Mouse (Mus musculus) forebrain, embryonic 11.5 days (tissue): ENCODE results near the gene Msx2. TPM values are rescaled to one million over a fixed set of nuclear protein-coding genes. Genes with fewer than 3 reads are reported as not detected.

Experiments used
- ATAC-seq: fragments of 200-750 bp; cut with Nextera tagmentation; replicated peaks from 2 replicates; pipeline ENCODE4 v1.8.0; 2017; ENCODE audit warnings: moderate TSS enrichment; ENCODE audit not compliant: low FRiP score
- DNase-seq: peaks from one replicate; pipeline ENCODE4 v3.0.0-alpha.2; 2017; ENCODE audit warnings: low spot score
- H3K27ac ChIP-seq: fragments of 300-500 bp; sonication (generic); 2 replicates; pipeline ENCODE4 v1.5.1; 2014; ENCODE audit warnings: low read depth, low read length
- H3K27me3 ChIP-seq: fragments of 300-500 bp; sonication (generic); 2 replicates; pipeline ENCODE4 v1.6.1; 2014; ENCODE audit warnings: mild to moderate bottlenecking, low read length, mixed read lengths; ENCODE audit not compliant: control insufficient read depth, insufficient read depth
- H3K36me3 ChIP-seq: fragments of 300-500 bp; sonication (generic); 2 replicates; pipeline ENCODE4 v1.6.1; 2014; ENCODE audit warnings: mild to moderate bottlenecking, low read length, moderate library complexity, mixed read lengths; ENCODE audit not compliant: control insufficient read depth, insufficient read depth
- H3K4me1 ChIP-seq: fragments of 300-500 bp; sonication (generic); replicated peaks from 2 replicates; pipeline ENCODE4 v1.6.1; 2014; ENCODE audit warnings: low read length, mixed read lengths; ENCODE audit not compliant: control insufficient read depth, insufficient read depth
- H3K4me2 ChIP-seq: fragments of 300-500 bp; sonication (generic); 2 replicates; pipeline ENCODE4 v1.6.1; 2014; ENCODE audit warnings: low read depth, mild to moderate bottlenecking, low read length, moderate library complexity, mixed read lengths; ENCODE audit not compliant: severe bottlenecking
- H3K4me3 ChIP-seq: fragments of 300-500 bp; sonication (generic); 2 replicates; pipeline ENCODE4 v1.5.1; 2014; ENCODE audit warnings: low read depth, low read length
- H3K9ac ChIP-seq: fragments of 300-500 bp; sonication (generic); 2 replicates; pipeline ENCODE4 v1.6.1; 2014; ENCODE audit warnings: low read length
- H3K9me3 ChIP-seq: fragments of 300-500 bp; sonication (generic); 2 replicates; pipeline ENCODE4 v1.6.1; 2016; ENCODE audit warnings: low read length, mixed read lengths; ENCODE audit not compliant: control insufficient read depth
- WGBS: fragments of 180-500 bp; shearing (Covaris S2); extraction: QIAGEN DNeasy Blood & Tissue Kit; methylation state at CpG from one replicate; pipeline ENCODE4 v1.1.7; 2014; 5-methylcytosine and 5-hydroxymethylcytosine counted together
- polyA plus RNA-seq: library from polyadenylated mRNA; unstranded; fragments of >200 nt; fragmentation: Nextera tagmentation; extraction: Ambion mirVana; gene quantifications from 2 replicates; pipeline ENCODE4 v1.2.1, GENCODE M21; 2014

Gene Msx2
- polyA plus RNA-seq, 1 experiment from 2014 or later = 33.0 TPM

GRCm38 (mm10) chr13:53501561-53502253, 28.8 kb upstream of the Msx2 start:
- H3K36me3 ChIP-seq = no peaks in the 10 kb centered on the region
- no peak overlapping the region for H3K4me3 ChIP-seq
- H3K9me3 ChIP-seq = no peaks in the 10 kb centered on the region
- no peak for ATAC-seq
- H3K27ac ChIP-seq = no peak overlapping the region
- DNase-seq = no peak
- H3K4me2 ChIP-seq = no peak overlapping the region
- H3K27me3 ChIP-seq = no peaks in the 10 kb centered on the region; the same call in 1 of the 2 replicates
- WGBS = 7% methylated on average over 10 of the region's 10 CpGs
- peaks cover 10% of the 10 kb centered on the region for H3K4me1 ChIP-seq
- H3K9ac ChIP-seq = no peak overlapping the region

- 33% methylated on average over 3 of the region's 3 CpGs for WGBS
- DNase-seq = no peak
- H3K9ac ChIP-seq = no peak overlapping the region
- ATAC-seq = no peak
- no peak overlapping the region for H3K4me3 ChIP-seq
- H3K4me1 ChIP-seq = peaks cover 10% of the 10 kb centered on the region
- H3K36me3 ChIP-seq = no peaks in the 10 kb centered on the region
- H3K4me2 ChIP-seq = no peak overlapping the region
- no peaks in the 10 kb centered on the region for H3K9me3 ChIP-seq
- H3K27me3 ChIP-seq = no peaks in the 10 kb centered on the region; the same call in 1 of the 2 replicates
- H3K27ac ChIP-seq = no peak overlapping the region
Measured at GRCm38 (mm10) chr13:53501057-53501456, 28.2 kb upstream of the Msx2 start.

- H3K9me3 ChIP-seq = no peaks in the 10 kb centered on the region
- H3K4me2 ChIP-seq = no peak overlapping the region
- no peak overlapping the region for H3K9ac ChIP-seq
- no peaks in the 10 kb centered on the region for H3K27me3 ChIP-seq
- no peaks in the 10 kb centered on the region for H3K36me3 ChIP-seq
- WGBS = 75% methylated on average over 4 of the region's 4 CpGs
- no peaks in the 10 kb centered on the region for H3K4me1 ChIP-seq
- DNase-seq (no peak), ATAC-seq (no peak)
- H3K27ac ChIP-seq = no peak overlapping the region
- no peak overlapping the region for H3K4me3 ChIP-seq
Measured at GRCm38 (mm10) chr13:53486512-53486911, 13.6 kb upstream of the Msx2 start.

- DNase-seq (peak; percentile 88), ATAC-seq (peak; percentile 75)
- Histone ChIP-seq H3K9ac (peak overlapping the region; percentile 27), H3K4me1 (peaks cover 16% of the 10 kb centered on the region), H3K27ac (peak overlapping the region; percentile 57), H3K4me3 (peak overlapping the region; percentile 36), H3K9me3 (no peaks in the 10 kb centered on the region), H3K36me3 (no peaks in the 10 kb centered on the region), H3K4me2 (peak overlapping the region; percentile 77), H3K27me3 (peaks cover 69% of the 10 kb centered on the region)
- WGBS = under 1% methylated on average over 37 of the region's 37 CpGs
Measured at GRCm38 (mm10) chr13:53475701-53476188, 2.9 kb upstream of the Msx2 start.

- H3K27me3 ChIP-seq = peaks cover 82% of the 10 kb centered on the region
- DNase-seq = no peak
- no peak overlapping the region for H3K9ac ChIP-seq
- H3K27ac ChIP-seq = no peak overlapping the region
- 7% methylated on average over 6 of the region's 6 CpGs for WGBS
- no peak overlapping the region for H3K4me3 ChIP-seq
- H3K4me2 ChIP-seq = no peak overlapping the region
- H3K36me3 ChIP-seq = no peaks in the 10 kb centered on the region
- H3K4me1 ChIP-seq = peaks cover 16% of the 10 kb centered on the region
- no peak for ATAC-seq
- no peaks in the 10 kb centered on the region for H3K9me3 ChIP-seq
Measured at GRCm38 (mm10) chr13:53474491-53474890, 1.6 kb upstream of the Msx2 start.

- Histone ChIP-seq H3K27ac (no peak overlapping the region), H3K9me3 (no peaks in the 10 kb centered on the region), H3K4me3 (no peak overlapping the region), H3K4me2 (no peak overlapping the region), H3K27me3 (peaks cover 86% of the 10 kb centered on the region), H3K4me1 (peaks cover 16% of the 10 kb centered on the region), H3K9ac (no peak overlapping the region), H3K36me3 (no peaks in the 10 kb centered on the region)
- DNase-seq (no peak), ATAC-seq (no peak)
- 2% methylated on average over 5 of the region's 5 CpGs for WGBS
Measured at GRCm38 (mm10) chr13:53473991-53474390, 1.1 kb upstream of the Msx2 start.

- no peak for ATAC-seq
- WGBS = 4% methylated on average over 4 of the region's 4 CpGs
- no peaks in the 10 kb centered on the region for H3K9me3 ChIP-seq
- H3K36me3 ChIP-seq = no peaks in the 10 kb centered on the region
- DNase-seq = no peak
- H3K4me3 ChIP-seq = no peak overlapping the region
- no peak overlapping the region for H3K4me2 ChIP-seq
- H3K27me3 ChIP-seq = peaks cover 92% of the 10 kb centered on the region
- H3K9ac ChIP-seq = no peak overlapping the region
- peaks cover 16% of the 10 kb centered on the region for H3K4me1 ChIP-seq
- H3K27ac ChIP-seq = no peak overlapping the region
Measured at GRCm38 (mm10) chr13:53473291-53473690, 417 bp upstream of the Msx2 start.

- Histone ChIP-seq H3K27ac (0 out of 2 replicates have a peak overlapping the region, but pooled peaks have one; percentile 12), H3K9me3 (no peaks in the 10 kb centered on the region), H3K4me1 (peaks cover 16% of the 10 kb centered on the region), H3K36me3 (no peaks in the 10 kb centered on the region), H3K9ac (peak overlapping the region; percentile 51), H3K4me2 (peak overlapping the region; percentile 81), H3K27me3 (peaks cover 95% of the 10 kb centered on the region), H3K4me3 (peak overlapping the region; percentile 45)
- DNase-seq = peak; percentile 71
- peak; percentile 22; the same call in 1 of the 2 replicates for ATAC-seq
- WGBS = under 1% methylated on average over 50 of the region's 50 CpGs
Measured at GRCm38 (mm10) chr13:53471926-53472613, 804 bp downstream of the Msx2 start.
